7 mouse cellular contexts compared by ENCODE assay signal in the genomic region with DNA sequence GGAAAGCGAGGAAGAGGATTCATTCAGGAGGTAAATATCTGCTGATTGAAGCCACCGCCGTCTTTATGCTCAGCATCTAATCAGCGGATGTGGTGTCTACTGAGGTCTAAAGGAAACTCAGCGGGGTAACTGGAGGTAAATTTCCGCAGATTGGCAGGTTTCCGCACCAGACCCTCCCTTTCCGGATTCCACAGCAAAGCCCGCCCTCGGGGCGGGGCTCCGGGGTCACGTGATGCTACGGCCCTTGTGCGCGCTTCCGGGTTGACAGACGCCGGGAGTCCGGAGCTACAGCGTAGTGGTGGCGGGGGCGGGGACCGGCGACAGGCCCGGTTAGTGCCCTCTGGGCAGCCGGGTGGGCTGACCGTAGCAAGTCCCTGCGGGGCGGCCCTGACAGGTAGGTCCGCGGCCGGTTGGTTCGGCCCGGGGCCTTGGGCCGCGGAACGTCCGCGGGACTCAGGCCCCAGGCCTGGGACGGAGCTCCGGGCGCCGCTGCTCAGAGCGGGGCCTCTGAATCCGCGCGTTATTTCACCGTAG. TPM values are rescaled to one million over a fixed set of nuclear protein-coding genes. Genes with fewer than 3 reads are reported as not detected.
DNase-seq lines count a peak whose midpoint lies in the region; ATAC-seq lines count a peak whose summit lies in the region.

Gene Zbtb24 (plus strand): TSS at position 247 of the 534 bp plus-strand sequence.

- peak within 1 kb of the TSS; percentile 87 for H3K4me3 ChIP-seq in embryonic facial prominence, embryonic 12.5 days
- peak within 1 kb of the TSS; percentile 92 for H3K4me3 ChIP-seq in limb, embryonic 11.5 days (ENCODE audit: low read depth, low read length)
- H3K4me3 ChIP-seq in midbrain, embryonic 14.5 days (replicated peaks; ENCODE audit: low read depth, low read length) = peak within 1 kb of the TSS; percentile 88

- DNase-seq in adrenal gland, postnatal 25 days = peak; percentile 95
- DNase-seq in heart, adult 11 months = peak; percentile 99
- DNase-seq in kidney, adult 18-20 months = peak; percentile 97
- DNase-seq in limb, embryonic 11.5 days (ENCODE audit: low spot score) = peak; percentile 97
- DNase-seq in midbrain, embryonic 14.5 days = peak; percentile 99
- peak; percentile 94 to 99 for DNase-seq in spleen, adult 18-20 months

- under 1% methylated on average over 49 of the region's 49 CpGs for WGBS in embryonic facial prominence, embryonic 12.5 days
- under 1% methylated on average over 49 of the region's 49 CpGs for WGBS in limb, embryonic 11.5 days
- under 1% methylated on average over 49 of the region's 49 CpGs for WGBS in midbrain, embryonic 14.5 days

- H3K4me2 ChIP-seq in embryonic facial prominence, embryonic 12.5 days (replicated peaks) = peak within 1 kb of the TSS; percentile 65
- H3K4me2 ChIP-seq in limb, embryonic 11.5 days (ENCODE audit: low read depth, severe bottlenecking) = peak within 1 kb of the TSS; percentile 73
- H3K4me2 ChIP-seq in midbrain, embryonic 14.5 days (ENCODE audit: low read length) = peak within 1 kb of the TSS; percentile 82

- peaks cover 15% of the 10 kb centered on the region for H3K4me1 ChIP-seq in embryonic facial prominence, embryonic 12.5 days
- H3K4me1 ChIP-seq in limb, embryonic 11.5 days (ENCODE audit: control insufficient read depth, insufficient read depth, low read length) = no peaks in the 10 kb centered on the region
- H3K4me1 ChIP-seq in midbrain, embryonic 14.5 days (ENCODE audit: control insufficient read depth, insufficient read depth, low read length) = peaks cover 26% of the 10 kb centered on the region

- no peaks in the 10 kb centered on the region for H3K9me3 ChIP-seq in embryonic facial prominence, embryonic 12.5 days
- no peaks in the 10 kb centered on the region for H3K9me3 ChIP-seq in limb, embryonic 11.5 days (ENCODE audit: control insufficient read depth, low read length)
- no peaks in the 10 kb centered on the region for H3K9me3 ChIP-seq in midbrain, embryonic 14.5 days (ENCODE audit: control insufficient read depth, low read length)

- peak; percentile 85 for ATAC-seq in embryonic facial prominence, embryonic 12.5 days (ENCODE audit: insufficient number of reproducible peaks, insufficient read depth, low FRiP score, low TSS enrichment)
- ATAC-seq in limb, embryonic 11.5 days (ENCODE audit: insufficient number of reproducible peaks, low FRiP score, low TSS enrichment, low read depth) = peak; percentile 84
- ATAC-seq in midbrain, embryonic 14.5 days (ENCODE audit: low FRiP score, low TSS enrichment) = peak; percentile 95

- no peaks in the 10 kb centered on the region for H3K27me3 ChIP-seq in embryonic facial prominence, embryonic 12.5 days
- H3K27me3 ChIP-seq in limb, embryonic 11.5 days (ENCODE audit: control insufficient read depth, insufficient read depth, low read length) = no peaks in the 10 kb centered on the region
- H3K27me3 ChIP-seq in midbrain, embryonic 14.5 days (ENCODE audit: control insufficient read depth, insufficient read depth, low read length) = no peaks in the 10 kb centered on the region

- H3K27ac ChIP-seq in embryonic facial prominence, embryonic 12.5 days = peak within 1 kb of the TSS; percentile 59
- H3K27ac ChIP-seq in limb, embryonic 11.5 days (replicated peaks; ENCODE audit: low read depth, low read length) = 0 out of 2 replicates have a peak within 1 kb of the TSS, but pooled peaks have one; percentile 5
- H3K27ac ChIP-seq in midbrain, embryonic 14.5 days (replicated peaks; ENCODE audit: low read depth, low read length) = peak within 1 kb of the TSS; percentile 82

- peak within 1 kb of the TSS; percentile 78 for H3K9ac ChIP-seq in embryonic facial prominence, embryonic 12.5 days
- H3K9ac ChIP-seq in limb, embryonic 11.5 days (ENCODE audit: low read length) = peak within 1 kb of the TSS; percentile 77
- peak within 1 kb of the TSS; percentile 80 for H3K9ac ChIP-seq in midbrain, embryonic 14.5 days (replicated peaks; ENCODE audit: low read length)

- H3K36me3 ChIP-seq in embryonic facial prominence, embryonic 12.5 days = peaks cover 21% of the 10 kb centered on the region
- H3K36me3 ChIP-seq in limb, embryonic 11.5 days (ENCODE audit: control insufficient read depth, insufficient read depth, low read length) = peaks cover 4% of the 10 kb centered on the region; the same call in 1 of the 2 replicates
- peaks cover 24% of the 10 kb centered on the region for H3K36me3 ChIP-seq in midbrain, embryonic 14.5 days (ENCODE audit: control insufficient read depth, insufficient read depth, low read length)

RNA-seq across cellular contexts. Expression of gene Zbtb24, which starts in this region (rescaled TPM):
- total RNA-seq in adrenal gland, postnatal 25 days (2021) = 21.8 and 26.0 TPM in 2 replicates
- 21.6 and 23.9 TPM in 2 replicates for polyA plus RNA-seq in embryonic facial prominence, embryonic 12.5 days (2016; fragmentation: Nextera tagmentation; extraction: Ambion mirVana)
- polyA plus RNA-seq in limb, embryonic 11.5 days (2014; fragmentation: Nextera tagmentation; extraction: Ambion mirVana) = 17.3 and 20.9 TPM in 2 replicates
- polyA plus RNA-seq in midbrain, embryonic 14.5 days (2014; fragmentation: Nextera tagmentation; extraction: Ambion mirVana) = 18.5 and 20.5 TPM in 2 replicates

Comparison
In these comparisons a context has a peak if more than half of its experiments do, and no peak if none do; other contexts are left out.
1. Peak in every context shown above with its lines: DNase-seq, ATAC-seq, H3K4me3 ChIP-seq and H3K27ac ChIP-seq.
2. H3K27ac ChIP-seq: peak in every context shown above with its lines; median percentile 82 in midbrain, embryonic 14.5 days; 59 in embryonic facial prominence, embryonic 12.5 days; 5 in limb, embryonic 11.5 days.